Mouse (Mus musculus): ENCODE data around the gene Pip4k2a.
A peak's percentile ranks its signal among the peaks of the same experiment; 100 is the strongest.

GRCm38 (mm10) chr2:18872797-18873196, 125.1 kb downstream of the Pip4k2a start:
- TF ChIP-seq POLR2A (IDR thresholded peaks at IDR 0.05; ENCODE audit: insufficient read depth, low read depth, low read length) = no peak
- peak; percentile 82 for TF ChIP-seq CTCF (IDR thresholded peaks at IDR 0.05)

Data from heart, adult 2 months (tissue).